Mouse (Mus musculus): ENCODE measurements around the gene Arid1b. TPM values are rescaled to one million over a fixed set of nuclear protein-coding genes. Genes with fewer than 3 reads are reported as not detected.

Gene Arid1b
- polyA plus RNA-seq, 1 experiment from 2014 or later = 14.8 TPM

DNA sequence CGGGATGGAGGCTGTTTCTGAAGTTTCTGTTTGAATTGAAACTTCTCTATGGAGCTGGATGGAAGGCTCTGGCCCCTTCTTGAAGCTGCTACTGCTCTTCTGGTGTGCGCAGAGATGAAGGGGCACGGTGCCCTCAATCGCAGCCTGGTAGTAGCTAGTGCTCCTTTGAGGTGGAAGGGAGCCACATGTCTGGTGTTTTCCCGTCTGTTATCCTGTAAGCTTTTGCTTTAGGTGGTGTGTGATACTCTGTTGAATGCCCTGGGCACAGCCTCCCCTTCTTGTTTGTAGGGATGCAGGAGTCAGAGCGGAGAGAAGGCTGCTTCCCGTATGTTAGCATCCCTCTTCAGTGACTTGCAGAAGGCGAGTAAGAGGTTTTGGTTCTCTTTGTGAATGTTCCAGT lies 72.7 kb downstream of the Arid1b start:
- Histone ChIP-seq H3K9ac (ENCODE audit: low read length) (no peak overlapping the region), H3K27ac (replicated peaks; ENCODE audit: low read depth, low read length) (no peak overlapping the region), H3K4me3 (ENCODE audit: low read depth, low read length) (no peak overlapping the region), H3K36me3 (ENCODE audit: control insufficient read depth, insufficient read depth, low read length) (no peaks in the 10 kb centered on the region), H3K27me3 (ENCODE audit: control insufficient read depth, insufficient read depth, low read length) (no peaks in the 10 kb centered on the region), H3K4me1 (ENCODE audit: control insufficient read depth, insufficient read depth, low read length) (0 out of 2 replicates have a peak, but pooled peaks cover 5% of the 10 kb centered on the region), H3K4me2 (ENCODE audit: low read depth, severe bottlenecking) (no peak overlapping the region), H3K9me3 (ENCODE audit: control insufficient read depth, low read length) (no peaks in the 10 kb centered on the region)
- ATAC-seq (ENCODE audit: insufficient number of reproducible peaks, low FRiP score, low TSS enrichment, low read depth) = no peak
- no peak for DNase-seq (ENCODE audit: low spot score)
- WGBS = 83% methylated on average over 8 of the region's 8 CpGs

DNA sequence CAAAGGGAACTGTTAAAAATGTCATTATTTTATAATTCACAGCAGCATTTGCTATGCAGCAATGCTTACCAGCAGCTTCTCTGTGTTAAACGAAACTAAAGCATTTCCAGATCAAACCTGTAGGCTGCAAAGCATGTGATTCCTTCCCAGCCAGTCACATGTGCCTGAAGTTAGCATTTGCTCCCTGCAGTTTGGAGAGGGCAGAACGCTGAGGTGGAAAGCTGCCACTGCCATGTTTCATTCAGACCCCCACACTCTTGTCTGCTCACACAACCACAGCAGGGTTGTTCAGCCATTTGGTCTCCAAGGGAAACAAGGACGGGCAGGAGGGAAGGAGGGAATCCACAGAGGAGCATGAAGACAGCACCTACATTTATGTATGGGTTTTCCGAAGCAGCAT lies 73.1 kb downstream of the Arid1b start:
- Histone ChIP-seq H3K4me3 (ENCODE audit: low read depth, low read length) (no peak overlapping the region), H3K9me3 (ENCODE audit: control insufficient read depth, low read length) (no peaks in the 10 kb centered on the region), H3K9ac (ENCODE audit: low read length) (no peak overlapping the region), H3K36me3 (ENCODE audit: control insufficient read depth, insufficient read depth, low read length) (no peaks in the 10 kb centered on the region), H3K27ac (replicated peaks; ENCODE audit: low read depth, low read length) (no peak overlapping the region), H3K27me3 (ENCODE audit: control insufficient read depth, insufficient read depth, low read length) (no peaks in the 10 kb centered on the region), H3K4me2 (ENCODE audit: low read depth, severe bottlenecking) (no peak overlapping the region), H3K4me1 (ENCODE audit: control insufficient read depth, insufficient read depth, low read length) (0 out of 2 replicates have a peak, but pooled peaks cover 5% of the 10 kb centered on the region)
- 53% methylated on average over 4 of the region's 4 CpGs for WGBS
- ATAC-seq (ENCODE audit: insufficient number of reproducible peaks, low FRiP score, low TSS enrichment, low read depth) = no peak
- no peak for DNase-seq (ENCODE audit: low spot score)

DNA sequence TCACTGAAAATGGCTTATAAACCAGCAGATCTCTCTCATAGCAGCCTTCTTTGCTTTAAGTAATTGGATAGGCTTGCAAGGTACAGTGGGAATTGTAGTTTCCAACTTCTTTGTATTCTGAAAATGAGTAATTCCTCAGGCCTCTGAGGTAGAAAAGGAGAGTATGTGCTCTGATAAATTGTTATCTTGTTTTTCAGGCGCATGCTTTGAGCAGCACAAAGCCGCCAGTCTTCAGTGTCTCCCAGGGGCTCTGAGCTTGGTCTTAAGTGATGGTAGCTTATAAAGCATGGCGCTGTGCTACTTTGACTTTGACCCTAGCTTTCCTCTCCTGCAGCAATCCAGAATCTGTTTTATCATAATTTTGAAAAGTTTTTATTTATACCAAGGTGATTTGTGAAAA lies 76.3 kb downstream of the Arid1b start:
- ATAC-seq (ENCODE audit: insufficient number of reproducible peaks, low FRiP score, low TSS enrichment, low read depth) = no peak
- Histone ChIP-seq H3K9ac (ENCODE audit: low read length) (no peak overlapping the region), H3K27ac (replicated peaks; ENCODE audit: low read depth, low read length) (no peak overlapping the region), H3K4me3 (ENCODE audit: low read depth, low read length) (no peak overlapping the region), H3K27me3 (ENCODE audit: control insufficient read depth, insufficient read depth, low read length) (no peaks in the 10 kb centered on the region), H3K4me2 (ENCODE audit: low read depth, severe bottlenecking) (no peak overlapping the region), H3K9me3 (ENCODE audit: control insufficient read depth, low read length) (no peaks in the 10 kb centered on the region), H3K4me1 (ENCODE audit: control insufficient read depth, insufficient read depth, low read length) (0 out of 2 replicates have a peak, but pooled peaks cover 7% of the 10 kb centered on the region), H3K36me3 (ENCODE audit: control insufficient read depth, insufficient read depth, low read length) (no peaks in the 10 kb centered on the region)
- DNase-seq (ENCODE audit: low spot score) = no peak
- 88% methylated on average over 3 of the region's 3 CpGs for WGBS

DNA sequence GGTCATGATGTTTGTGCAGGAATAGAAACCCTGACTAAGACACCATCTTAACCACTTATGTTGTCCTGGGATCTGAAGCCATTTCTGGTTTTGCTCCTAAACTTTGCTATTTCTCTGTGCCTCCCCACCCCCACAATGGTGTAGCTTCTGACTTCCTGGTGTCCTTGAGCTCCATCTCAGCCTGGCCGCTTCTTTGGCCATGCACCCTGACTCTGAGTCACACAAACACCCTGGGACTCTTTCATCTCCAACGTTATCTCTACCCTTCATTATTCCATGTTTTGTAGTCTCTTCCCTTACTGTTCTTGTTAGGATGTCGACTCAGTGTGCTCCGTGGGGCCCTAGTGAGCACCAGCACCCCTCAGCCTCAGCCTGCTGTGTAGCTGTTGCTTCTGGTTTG lies 78.4 kb downstream of the Arid1b start:
- H3K36me3 ChIP-seq (ENCODE audit: control insufficient read depth, insufficient read depth, low read length) = no peaks in the 10 kb centered on the region
- ATAC-seq (ENCODE audit: insufficient number of reproducible peaks, low FRiP score, low TSS enrichment, low read depth) (no peak), DNase-seq (ENCODE audit: low spot score) (no peak)
- H3K27me3 ChIP-seq (ENCODE audit: control insufficient read depth, insufficient read depth, low read length) = no peaks in the 10 kb centered on the region
- H3K9me3 ChIP-seq (ENCODE audit: control insufficient read depth, low read length) = no peaks in the 10 kb centered on the region
- no peak overlapping the region for H3K9ac ChIP-seq (ENCODE audit: low read length)
- no peak overlapping the region for H3K4me2 ChIP-seq (ENCODE audit: low read depth, severe bottlenecking)
- H3K27ac ChIP-seq (replicated peaks; ENCODE audit: low read depth, low read length) = no peak overlapping the region
- H3K4me3 ChIP-seq (ENCODE audit: low read depth, low read length) = no peak overlapping the region
- 0 out of 2 replicates have a peak, but pooled peaks cover 2% of the 10 kb centered on the region for H3K4me1 ChIP-seq (ENCODE audit: control insufficient read depth, insufficient read depth, low read length)
- whole genome bisulfite sequencing = 83% methylated on average over 4 of the region's 4 CpGs

DNA sequence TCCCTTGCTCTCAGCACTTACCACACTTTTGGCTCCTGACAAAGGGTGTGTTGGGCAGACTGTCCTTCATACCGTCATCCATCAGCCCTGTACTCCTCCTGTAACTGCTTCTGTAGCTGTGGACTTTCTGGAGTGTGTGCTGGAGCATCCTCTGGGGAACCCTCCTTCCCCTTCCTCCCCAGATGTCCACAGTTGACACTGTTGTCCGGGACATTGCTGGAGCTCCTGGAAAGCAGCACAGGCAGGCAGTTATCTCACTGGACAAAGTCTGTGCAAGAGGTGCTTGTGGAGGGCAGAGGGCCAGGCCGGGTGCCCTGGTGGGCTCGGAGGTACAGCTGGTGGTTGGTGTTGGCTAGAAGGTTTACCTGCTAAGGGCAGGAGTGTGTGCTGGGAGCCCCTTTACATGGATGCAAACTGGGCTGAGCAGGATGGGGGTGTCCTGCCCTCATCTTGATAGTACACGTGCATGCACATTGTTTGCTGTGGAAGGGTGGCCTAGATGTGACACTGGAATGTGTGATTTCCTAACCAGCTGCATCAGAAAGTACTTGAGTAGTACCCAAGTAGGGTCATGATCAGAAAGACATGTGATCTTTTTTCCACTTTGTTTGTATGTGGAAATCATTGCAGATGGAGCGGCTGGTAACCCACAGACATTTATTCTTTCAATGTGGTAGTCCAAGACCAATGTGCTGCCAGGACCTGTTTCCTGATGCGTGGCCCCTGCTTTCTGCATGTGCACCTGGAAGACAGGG lies 80.8 kb downstream of the Arid1b start:
- H3K27ac ChIP-seq (replicated peaks; ENCODE audit: low read depth, low read length) = no peak overlapping the region
- H3K4me3 ChIP-seq (ENCODE audit: low read depth, low read length) = no peak overlapping the region
- no peaks in the 10 kb centered on the region for H3K27me3 ChIP-seq (ENCODE audit: control insufficient read depth, insufficient read depth, low read length)
- ATAC-seq (ENCODE audit: insufficient number of reproducible peaks, low FRiP score, low TSS enrichment, low read depth) (no peak), DNase-seq (ENCODE audit: low spot score) (no peak)
- 0 out of 2 replicates have a peak, but pooled peaks cover 2% of the 10 kb centered on the region for H3K4me1 ChIP-seq (ENCODE audit: control insufficient read depth, insufficient read depth, low read length)
- H3K9ac ChIP-seq (ENCODE audit: low read length) = no peak overlapping the region
- H3K9me3 ChIP-seq (ENCODE audit: control insufficient read depth, low read length) = no peaks in the 10 kb centered on the region
- no peaks in the 10 kb centered on the region for H3K36me3 ChIP-seq (ENCODE audit: control insufficient read depth, insufficient read depth, low read length)
- H3K4me2 ChIP-seq (ENCODE audit: low read depth, severe bottlenecking) = no peak overlapping the region
- 84% methylated on average over 7 of the region's 7 CpGs for WGBS

DNA sequence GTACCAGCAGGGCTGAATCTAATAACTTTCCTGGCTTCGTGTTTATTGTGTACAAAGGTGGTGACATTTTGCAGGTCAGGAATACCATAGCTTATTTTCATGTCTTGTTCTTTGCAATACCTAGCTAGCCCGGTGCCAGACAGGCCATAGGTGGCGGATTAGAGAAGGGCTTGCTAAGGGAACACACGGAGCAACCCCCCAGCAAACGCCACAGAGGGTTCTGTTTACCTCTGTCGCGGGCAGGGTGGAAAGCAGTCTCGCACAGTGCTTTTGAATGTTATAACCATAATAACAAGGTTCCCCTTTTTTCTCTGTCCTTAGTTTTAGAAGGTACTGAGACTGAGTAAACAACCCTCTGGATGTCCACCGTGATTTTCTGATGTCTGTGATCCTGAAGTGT lies 83.9 kb downstream of the Arid1b start:
- peaks cover 2% of the 10 kb centered on the region; the same call in 1 of the 2 replicates for H3K4me1 ChIP-seq (ENCODE audit: control insufficient read depth, insufficient read depth, low read length)
- H3K36me3 ChIP-seq (ENCODE audit: control insufficient read depth, insufficient read depth, low read length) = no peaks in the 10 kb centered on the region
- no peaks in the 10 kb centered on the region for H3K9me3 ChIP-seq (ENCODE audit: control insufficient read depth, low read length)
- WGBS = 77% methylated on average over 9 of the region's 9 CpGs
- no peak overlapping the region for H3K4me3 ChIP-seq (ENCODE audit: low read depth, low read length)
- ATAC-seq (ENCODE audit: insufficient number of reproducible peaks, low FRiP score, low TSS enrichment, low read depth) (no peak), DNase-seq (ENCODE audit: low spot score) (no peak)
- H3K9ac ChIP-seq (ENCODE audit: low read length) = no peak overlapping the region
- no peak overlapping the region for H3K4me2 ChIP-seq (ENCODE audit: low read depth, severe bottlenecking)
- H3K27me3 ChIP-seq (ENCODE audit: control insufficient read depth, insufficient read depth, low read length) = no peaks in the 10 kb centered on the region
- no peak overlapping the region for H3K27ac ChIP-seq (replicated peaks; ENCODE audit: low read depth, low read length)

DNA sequence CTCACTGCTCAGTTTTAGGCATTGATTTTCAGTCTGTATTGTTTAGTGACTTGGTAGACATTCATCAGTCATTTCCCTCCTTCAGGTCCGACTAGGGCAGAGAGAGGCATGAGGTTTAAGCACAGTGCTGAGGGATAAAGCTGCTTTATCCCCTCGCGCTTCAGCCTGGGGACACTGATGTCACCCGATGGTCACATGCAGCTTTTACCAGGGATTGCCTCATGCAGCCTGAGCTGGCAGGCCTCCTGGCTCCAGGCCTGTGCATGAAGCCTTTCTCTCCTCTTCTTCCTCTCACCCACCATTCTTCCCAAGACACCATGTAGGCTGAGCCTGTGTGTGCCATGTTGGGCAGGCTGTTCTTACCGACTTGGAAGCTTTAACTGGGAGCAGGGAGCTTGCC lies 84.4 kb downstream of the Arid1b start:
- Histone ChIP-seq H3K27me3 (ENCODE audit: control insufficient read depth, insufficient read depth, low read length) (no peaks in the 10 kb centered on the region), H3K4me2 (ENCODE audit: low read depth, severe bottlenecking) (no peak overlapping the region), H3K9ac (ENCODE audit: low read length) (no peak overlapping the region), H3K9me3 (ENCODE audit: control insufficient read depth, low read length) (no peaks in the 10 kb centered on the region), H3K36me3 (ENCODE audit: control insufficient read depth, insufficient read depth, low read length) (no peaks in the 10 kb centered on the region), H3K4me3 (ENCODE audit: low read depth, low read length) (no peak overlapping the region), H3K27ac (replicated peaks; ENCODE audit: low read depth, low read length) (no peak overlapping the region), H3K4me1 (ENCODE audit: control insufficient read depth, insufficient read depth, low read length) (peaks cover 2% of the 10 kb centered on the region; the same call in 1 of the 2 replicates)
- DNase-seq (ENCODE audit: low spot score) = no peak
- ATAC-seq (ENCODE audit: insufficient number of reproducible peaks, low FRiP score, low TSS enrichment, low read depth) = no peak
- 76% methylated on average over 5 of the region's 5 CpGs for WGBS

DNA sequence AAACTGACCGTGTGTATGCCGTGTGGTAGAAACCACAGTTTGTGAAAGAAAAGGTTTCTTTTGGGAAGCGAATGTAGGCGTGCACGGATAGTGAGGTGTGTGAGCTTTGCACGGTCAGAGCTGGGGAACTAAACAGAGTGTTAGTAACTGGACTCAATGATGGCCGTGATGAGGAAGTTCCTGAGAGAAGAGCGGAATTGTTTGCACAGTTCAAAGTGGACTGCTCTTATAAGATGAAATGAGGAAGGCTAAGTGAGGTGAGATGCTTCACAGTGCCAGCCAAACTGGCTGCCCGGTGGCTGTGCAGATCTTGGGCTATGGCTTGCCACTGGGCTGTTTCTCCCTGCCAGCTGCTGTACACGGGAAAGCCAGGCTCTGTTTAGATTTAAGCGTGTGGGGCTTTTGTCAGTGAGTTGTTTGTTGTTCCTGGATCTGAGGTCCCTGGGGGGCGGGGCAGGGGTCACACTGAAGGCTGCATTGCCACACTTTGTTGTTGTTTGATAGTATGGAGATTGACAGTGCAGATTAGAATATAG lies 86.8 kb downstream of the Arid1b start:
- Histone ChIP-seq H3K9ac (ENCODE audit: low read length) (no peak overlapping the region), H3K27ac (replicated peaks; ENCODE audit: low read depth, low read length) (no peak overlapping the region), H3K4me1 (ENCODE audit: control insufficient read depth, insufficient read depth, low read length) (peaks cover 13% of the 10 kb centered on the region; the same call in 1 of the 2 replicates), H3K9me3 (ENCODE audit: control insufficient read depth, low read length) (no peaks in the 10 kb centered on the region), H3K27me3 (ENCODE audit: control insufficient read depth, insufficient read depth, low read length) (no peaks in the 10 kb centered on the region), H3K36me3 (ENCODE audit: control insufficient read depth, insufficient read depth, low read length) (no peaks in the 10 kb centered on the region), H3K4me3 (ENCODE audit: low read depth, low read length) (no peak overlapping the region), H3K4me2 (ENCODE audit: low read depth, severe bottlenecking) (no peak overlapping the region)
- DNase-seq (ENCODE audit: low spot score) (no peak), ATAC-seq (ENCODE audit: insufficient number of reproducible peaks, low FRiP score, low TSS enrichment, low read depth) (no peak)
- 71% methylated on average over 12 of the region's 12 CpGs for whole genome bisulfite sequencing
